22 mouse cellular contexts compared by ENCODE assay signal in the genomic region with DNA sequence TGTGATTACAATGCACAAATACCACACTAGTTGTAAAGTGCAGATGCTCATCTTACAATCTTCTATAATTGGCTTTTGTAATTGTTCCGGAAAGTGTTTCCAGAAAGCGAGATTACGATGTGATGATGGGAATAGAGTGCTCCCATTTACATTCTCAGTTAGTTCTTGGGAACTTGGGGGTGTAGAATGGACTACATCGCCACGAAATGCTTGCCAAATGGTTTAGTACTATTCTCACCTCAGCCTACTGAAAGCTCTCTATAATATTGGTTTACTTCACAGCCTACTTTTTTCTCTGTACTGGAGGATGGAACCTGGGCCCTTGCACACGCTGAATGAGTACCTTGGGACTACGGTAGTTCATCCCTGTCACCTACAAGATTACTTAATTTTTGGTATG.
"Had no signal": no experiment of that assay in that cellular context is flagged by ENCODE, and none has a peak within 500 bp of the region (broad histone marks: within the 10 kb centered on the region; RNA-seq: fewer than 3 reads in every experiment).

No protein-coding gene starts in this region.

- H3K4me3 ChIP-seq: kidney, embryonic 15.5 days; limb, embryonic 12.5 days; limb, embryonic 15.5 days; midbrain, embryonic 12.5 days; midbrain, embryonic 15.5 days; neural tube, embryonic 12.5 days; neural tube, embryonic 15.5 days; stomach, embryonic 15.5 days had no signal

- DNase-seq: kidney, adult 11 months; kidney, adult 8-10 months; kidney, postnatal 10 days; kidney, postnatal 36 days; layer of hippocampus, postnatal 36 days; left cerebral cortex, postnatal 4 days; liver, postnatal 0 days; lung, embryonic 14.5 days; spleen, adult 18-20 months; thymus, adult 2 months; thymus, postnatal 14 days; thymus, postnatal 4 days had no signal

- H3K27ac ChIP-seq: kidney, embryonic 15.5 days; limb, embryonic 12.5 days; limb, embryonic 15.5 days; liver, embryonic 14.5 days; macrophage; midbrain, embryonic 12.5 days; midbrain, embryonic 15.5 days; neural tube, embryonic 12.5 days; neural tube, embryonic 15.5 days; stomach, embryonic 15.5 days had no signal
